Mouse (Mus musculus): ENCODE data around the gene Mettl8.

GRCm38 (mm10) chr2:70964809-70965208, 90.6 kb downstream of the Mettl8 start:
- TF ChIP-seq E2F4 (IDR thresholded peaks at IDR 0.05; ENCODE audit: insufficient replicate concordance, low read depth, low read length) = no peak
- TF ChIP-seq SIN3A (IDR thresholded peaks at IDR 0.05; ENCODE audit: low read length) = 0 out of 2 replicates have a peak, but pooled peaks have one; percentile 52
- peak in 1 of 2 experiments; percentile 61; a peak in 2 of 4 replicates for TF ChIP-seq CTCF (conservative IDR thresholded peaks at IDR 0.05 in 1 of 2, IDR thresholded peaks at IDR 0.05 in 1 of 2; ENCODE audit: low read depth in 2 of 2, low read length in 2 of 2)
- TF ChIP-seq MEF2A (IDR thresholded peaks at IDR 0.05; ENCODE audit: borderline replicate concordance, low read depth, low read length) = peak; percentile 98
- TF ChIP-seq ZNF384 (IDR thresholded peaks at IDR 0.05; ENCODE audit: low read depth, low read length) = no peak
- no peak for TF ChIP-seq USF1 (IDR thresholded peaks at IDR 0.05; ENCODE audit: low read depth, low read length)
- TF ChIP-seq EP300 (IDR thresholded peaks at IDR 0.05; ENCODE audit: low read length) = peak; percentile 88
- TF ChIP-seq RCOR1 (conservative IDR thresholded peaks at IDR 0.05; ENCODE audit: low read depth, low read length) = no peak
- TF ChIP-seq POLR2A (IDR thresholded peaks at IDR 0.05; ENCODE audit: low read depth, low read length) = no peak
- TF ChIP-seq BHLHE40 (IDR thresholded peaks at IDR 0.05; ENCODE audit: low read depth, low read length) = peak; percentile 86
- peak; percentile 38; the same call in 1 of the 2 replicates for TF ChIP-seq HCFC1 (IDR thresholded peaks at IDR 0.05; ENCODE audit: low read depth, low read length)
- TF ChIP-seq ZMIZ1 (IDR thresholded peaks at IDR 0.05; ENCODE audit: low read depth, low read length) = no peak
- TF ChIP-seq MAFK (IDR thresholded peaks at IDR 0.05; ENCODE audit: insufficient replicate concordance, low read length) = 0 out of 2 replicates have a peak, but pooled peaks have one; percentile 39
